Mouse (Mus musculus) hindbrain, embryonic 16.5 days (tissue): ENCODE measurements around the gene Gm6367. TPM values are rescaled to one million over a fixed set of nuclear protein-coding genes. Genes with fewer than 3 reads are reported as not detected.
"Not testable (repeated sequence)": the region's sequence is repeated elsewhere in the genome, so short reads cannot be mapped to it uniquely, and the experiment has no call there.

Experiments used
- ATAC-seq: fragments of 200-750 bp; cut with Nextera tagmentation; 2 replicates; pipeline ENCODE4 v1.8.0; 2017; ENCODE audit warnings: moderate TSS enrichment, moderate library complexity
- H3K27ac ChIP-seq: fragments of 300-500 bp; sonication (generic); 2 replicates; pipeline ENCODE4 v1.5.1; 2014; ENCODE audit warnings: low read depth, mild to moderate bottlenecking, control low read depth, low read length, moderate library complexity
- H3K27me3 ChIP-seq: fragments of 300-500 bp; sonication (generic); replicated peaks from 2 replicates; pipeline ENCODE4 v1.6.1; 2014; ENCODE audit warnings: low read length; ENCODE audit not compliant: control insufficient read depth, insufficient read depth
- H3K36me3 ChIP-seq: fragments of 300-500 bp; sonication (generic); 2 replicates; pipeline ENCODE4 v1.6.1; 2014; ENCODE audit warnings: mild to moderate bottlenecking, low read length, moderate library complexity, mixed read lengths; ENCODE audit not compliant: control insufficient read depth, insufficient read depth
- H3K4me1 ChIP-seq: fragments of 300-500 bp; sonication (generic); 2 replicates; pipeline ENCODE4 v1.6.1; 2014; ENCODE audit warnings: low read depth, low read length; ENCODE audit not compliant: control insufficient read depth, insufficient read depth
- H3K4me2 ChIP-seq: fragments of 300-500 bp; sonication (generic); 2 replicates; pipeline ENCODE4 v1.6.1; 2014; ENCODE audit warnings: mild to moderate bottlenecking, low read length, control low read depth, moderate library complexity
- H3K4me3 ChIP-seq: fragments of 300-500 bp; sonication (generic); 2 replicates; pipeline ENCODE4 v1.5.1; 2014; ENCODE audit warnings: mild to moderate bottlenecking, low read length, control low read depth, moderate library complexity
- H3K9ac ChIP-seq: fragments of 300-500 bp; sonication (generic); 2 replicates; pipeline ENCODE4 v1.6.1; 2014; ENCODE audit warnings: low read depth, mild to moderate bottlenecking, control low read depth, low read length, moderate library complexity
- H3K9me3 ChIP-seq: fragments of 300-500 bp; sonication (generic); 2 replicates; pipeline ENCODE4 v1.6.1; 2014; ENCODE audit warnings: mild to moderate bottlenecking, low read length, moderate library complexity; ENCODE audit not compliant: control insufficient read depth
- WGBS: fragments of 180-500 bp; shearing (Covaris S2); extraction: QIAGEN DNeasy Blood & Tissue Kit; methylation state at CpG from one replicate; pipeline ENCODE4 v1.1.7; 2014; 5-methylcytosine and 5-hydroxymethylcytosine counted together
- polyA plus RNA-seq: library from polyadenylated mRNA; unstranded; fragments of >200 nt; fragmentation: Nextera tagmentation; extraction: Ambion mirVana; gene quantifications from 2 replicates; pipeline ENCODE4 v1.2.1, GENCODE M21; 2015

Gm6367 gene
- not detected in 2 replicates for polyA plus RNA-seq

- not testable (repeated sequence) for H3K27ac ChIP-seq, H3K4me1 ChIP-seq, H3K36me3 ChIP-seq, H3K4me3 ChIP-seq, ATAC-seq, H3K9me3 ChIP-seq, H3K27me3 ChIP-seq, H3K9ac ChIP-seq, H3K4me2 ChIP-seq
- WGBS = no CpG with 5 or more reads among the region's 2 CpGs
These were observed at the start of gene Gm6367 for GRCm38 (mm10) chr5:94988326-94988725. Gene Gm6367, plus strand, starts transcription at chr5:94988626.

Other genes with a start within 250 kb of the Gm6367 start
- not detected in 2 replicates for gene Gm3183, start 123.2 kb upstream of the Gm6367 start, polyA plus RNA-seq
- gene Gm7942, start 118.3 kb downstream of the Gm6367 start, polyA plus RNA-seq = not detected in 2 replicates
- gene Gm16513, start 194.0 kb downstream of the Gm6367 start, polyA plus RNA-seq = not detected in 2 replicates